Mouse (Mus musculus) embryonic facial prominence, embryonic 14.5 days (tissue): ENCODE results near the gene Ddias. TPM values are rescaled to one million over a fixed set of nuclear protein-coding genes. Genes with fewer than 3 reads are reported as not detected.

Source experiments
- ATAC-seq: fragments of 200-750 bp; cut with Nextera tagmentation; 2 replicates; pipeline ENCODE4 v1.8.0; 2017; ENCODE audit warnings: low read depth, moderate number of reproducible peaks, moderate TSS enrichment
- DNase-seq: peaks from one replicate; pipeline ENCODE4 v3.0.0-alpha.2; 2015; ENCODE audit warnings: low spot score
- H3K27ac ChIP-seq: fragments of 300-500 bp; sonication (generic); replicated peaks from 2 replicates; pipeline ENCODE4 v1.5.1; 2014; ENCODE audit warnings: low read depth, mild to moderate bottlenecking, low read length, moderate library complexity
- H3K27me3 ChIP-seq: fragments of 300-500 bp; sonication (generic); replicated peaks from 2 replicates; pipeline ENCODE4 v1.6.1; 2014; ENCODE audit warnings: low read length; ENCODE audit not compliant: control insufficient read depth, insufficient read depth
- H3K36me3 ChIP-seq: fragments of 300-500 bp; sonication (generic); 2 replicates; pipeline ENCODE4 v1.6.1; 2014; ENCODE audit warnings: low read length, mixed read lengths; ENCODE audit not compliant: control insufficient read depth, insufficient read depth
- H3K4me1 ChIP-seq: fragments of 300-500 bp; sonication (generic); 2 replicates; pipeline ENCODE4 v1.6.1; 2014; ENCODE audit warnings: antibody characterized with exemption, low read length; ENCODE audit not compliant: control insufficient read depth, insufficient read depth
- H3K4me2 ChIP-seq: fragments of 300-500 bp; sonication (generic); 2 replicates; pipeline ENCODE4 v1.6.1; 2014; ENCODE audit warnings: low read depth, mild to moderate bottlenecking, low read length, moderate library complexity, mixed read lengths
- H3K4me3 ChIP-seq: fragments of 300-500 bp; sonication (generic); 2 replicates; pipeline ENCODE4 v1.5.1; 2014; ENCODE audit warnings: low read depth, mild to moderate bottlenecking, low read length
- H3K9ac ChIP-seq: fragments of 300-500 bp; sonication (generic); 2 replicates; pipeline ENCODE4 v1.6.1; 2014; ENCODE audit warnings: low read depth, mild to moderate bottlenecking, low read length, moderate library complexity, mixed read lengths
- H3K9me3 ChIP-seq: fragments of 300-500 bp; sonication (generic); 2 replicates; pipeline ENCODE4 v1.6.1; 2016; ENCODE audit warnings: low read length; ENCODE audit not compliant: control insufficient read depth
- WGBS: fragments of 180-500 bp; shearing (Covaris S2); extraction: QIAGEN DNeasy Blood & Tissue Kit; methylation state at CpG from one replicate; pipeline ENCODE4 v1.1.7; 2014; 5-methylcytosine and 5-hydroxymethylcytosine counted together
- polyA plus RNA-seq: library from polyadenylated mRNA; unstranded; fragments of >200 nt; fragmentation: Nextera tagmentation; extraction: Ambion mirVana; gene quantifications from 2 replicates; pipeline ENCODE4 v1.2.1, GENCODE M21; 2014

Ddias gene
- polyA plus RNA-seq, 1 experiment from 2014 or later = 10.9 TPM

GRCm38 (mm10) chr7:92890618-92891230 is 16.7 kb upstream of the Ddias start:
- H3K4me3 ChIP-seq = no peak overlapping the region
- no peak overlapping the region for H3K27ac ChIP-seq
- no peak overlapping the region for H3K4me2 ChIP-seq
- ATAC-seq (no peak), DNase-seq (no peak)
- no peaks in the 10 kb centered on the region for H3K4me1 ChIP-seq
- peaks cover 8% of the 10 kb centered on the region for H3K9me3 ChIP-seq
- H3K9ac ChIP-seq = no peak overlapping the region
- H3K36me3 ChIP-seq = 0 out of 2 replicates have a peak, but pooled peaks cover 4% of the 10 kb centered on the region
- 18% methylated on average over 4 of the region's 4 CpGs for WGBS
- H3K27me3 ChIP-seq = no peaks in the 10 kb centered on the region

GRCm38 (mm10) chr7:92890211-92890610 is 16.2 kb upstream of the Ddias start:
- no peak for ATAC-seq
- peaks cover 8% of the 10 kb centered on the region for H3K9me3 ChIP-seq
- no peak overlapping the region for H3K27ac ChIP-seq
- H3K36me3 ChIP-seq = 0 out of 2 replicates have a peak, but pooled peaks cover 4% of the 10 kb centered on the region
- no peaks in the 10 kb centered on the region for H3K4me1 ChIP-seq
- H3K4me2 ChIP-seq = no peak overlapping the region
- no peak overlapping the region for H3K4me3 ChIP-seq
- WGBS = 9% methylated on average over 1 of the region's 1 CpGs
- DNase-seq = no peak
- no peaks in the 10 kb centered on the region for H3K27me3 ChIP-seq
- no peak overlapping the region for H3K9ac ChIP-seq

DNA sequence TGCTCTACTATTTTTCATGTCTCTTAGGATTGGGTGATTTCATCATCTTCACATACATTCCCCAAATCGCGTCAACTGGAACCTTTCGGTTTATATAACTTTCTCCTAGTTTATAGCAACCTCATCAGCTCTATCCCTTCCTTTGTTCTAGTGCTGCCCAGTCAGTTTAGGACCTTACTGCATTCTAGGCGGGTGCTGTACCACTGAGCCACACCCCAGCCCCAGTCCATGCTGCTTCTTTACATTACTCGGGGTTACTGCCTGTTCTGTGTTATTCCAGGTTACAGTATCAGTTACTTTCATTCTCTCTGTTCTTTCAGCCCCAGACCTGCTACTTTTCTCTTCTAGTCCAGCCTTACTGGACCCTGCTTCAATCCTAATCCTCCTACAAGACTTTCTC is 13.2 kb upstream of the Ddias start:
- Histone ChIP-seq H3K27me3 (no peaks in the 10 kb centered on the region), H3K4me3 (no peak overlapping the region), H3K9ac (no peak overlapping the region), H3K4me1 (no peaks in the 10 kb centered on the region), H3K27ac (no peak overlapping the region), H3K4me2 (no peak overlapping the region), H3K9me3 (peaks cover 3% of the 10 kb centered on the region), H3K36me3 (0 out of 2 replicates have a peak, but pooled peaks cover 4% of the 10 kb centered on the region)
- 93% methylated on average over 5 of the region's 5 CpGs for WGBS
- ATAC-seq (no peak), DNase-seq (no peak)

DNA sequence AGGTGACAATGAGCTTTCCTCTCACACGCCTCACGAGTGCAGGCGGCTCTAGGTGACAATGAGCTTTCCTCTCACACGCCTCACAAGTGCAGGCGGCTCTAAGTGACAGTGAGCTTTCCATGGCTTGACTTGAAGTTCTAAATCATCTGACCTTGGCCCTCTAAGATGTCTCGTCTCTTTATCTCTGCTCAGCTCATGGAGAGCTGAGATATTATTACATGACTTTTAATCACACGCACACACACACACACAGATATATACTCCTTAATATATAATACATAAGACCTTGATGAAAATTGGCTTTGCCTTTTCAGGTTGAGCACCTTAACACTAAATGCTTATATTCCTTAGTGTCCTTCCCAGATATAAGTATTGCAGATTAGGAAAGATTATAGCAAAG is 12.8 kb upstream of the Ddias start:
- no peak for DNase-seq
- WGBS = 85% methylated on average over 7 of the region's 7 CpGs
- no peak overlapping the region for H3K27ac ChIP-seq

GRCm38 (mm10) chr7:92884998-92885660 is 11.1 kb upstream of the Ddias start:
- no peak overlapping the region for H3K27ac ChIP-seq

More for the DNA sequence above, 12.8 kb upstream of the Ddias start:
- no peak overlapping the region for H3K4me2 ChIP-seq
- H3K9me3 ChIP-seq = no peaks in the 10 kb centered on the region
- H3K4me3 ChIP-seq = no peak overlapping the region
- H3K27me3 ChIP-seq = no peaks in the 10 kb centered on the region
- no peak overlapping the region for H3K9ac ChIP-seq
- H3K36me3 ChIP-seq = 0 out of 2 replicates have a peak, but pooled peaks cover 4% of the 10 kb centered on the region
- no peak for ATAC-seq
- H3K4me1 ChIP-seq = no peaks in the 10 kb centered on the region

GRCm38 (mm10) chr7:92883850-92884716 is 10.0 kb upstream of the Ddias start:
- WGBS = 88% methylated on average over 9 of the region's 9 CpGs
- ATAC-seq (no peak), DNase-seq (no peak)
- no peak overlapping the region for H3K9ac ChIP-seq
- no peak overlapping the region for H3K27ac ChIP-seq
- H3K9me3 ChIP-seq = no peaks in the 10 kb centered on the region
- H3K27me3 ChIP-seq = no peaks in the 10 kb centered on the region
- H3K4me2 ChIP-seq = no peak overlapping the region
- H3K4me3 ChIP-seq = no peak overlapping the region
- H3K36me3 ChIP-seq = 0 out of 2 replicates have a peak, but pooled peaks cover 4% of the 10 kb centered on the region
- no peaks in the 10 kb centered on the region for H3K4me1 ChIP-seq

More at GRCm38 (mm10) chr7:92884998-92885660, 11.1 kb upstream of the Ddias start:
- ATAC-seq = no peak
- no peak overlapping the region for H3K4me3 ChIP-seq
- no peaks in the 10 kb centered on the region for H3K9me3 ChIP-seq
- H3K4me1 ChIP-seq = no peaks in the 10 kb centered on the region
- no peaks in the 10 kb centered on the region for H3K27me3 ChIP-seq
- H3K36me3 ChIP-seq = 0 out of 2 replicates have a peak, but pooled peaks cover 4% of the 10 kb centered on the region
- H3K9ac ChIP-seq = no peak overlapping the region
- WGBS = 81% methylated on average over 6 of the region's 6 CpGs
- no peak for DNase-seq
- no peak overlapping the region for H3K4me2 ChIP-seq

DNA sequence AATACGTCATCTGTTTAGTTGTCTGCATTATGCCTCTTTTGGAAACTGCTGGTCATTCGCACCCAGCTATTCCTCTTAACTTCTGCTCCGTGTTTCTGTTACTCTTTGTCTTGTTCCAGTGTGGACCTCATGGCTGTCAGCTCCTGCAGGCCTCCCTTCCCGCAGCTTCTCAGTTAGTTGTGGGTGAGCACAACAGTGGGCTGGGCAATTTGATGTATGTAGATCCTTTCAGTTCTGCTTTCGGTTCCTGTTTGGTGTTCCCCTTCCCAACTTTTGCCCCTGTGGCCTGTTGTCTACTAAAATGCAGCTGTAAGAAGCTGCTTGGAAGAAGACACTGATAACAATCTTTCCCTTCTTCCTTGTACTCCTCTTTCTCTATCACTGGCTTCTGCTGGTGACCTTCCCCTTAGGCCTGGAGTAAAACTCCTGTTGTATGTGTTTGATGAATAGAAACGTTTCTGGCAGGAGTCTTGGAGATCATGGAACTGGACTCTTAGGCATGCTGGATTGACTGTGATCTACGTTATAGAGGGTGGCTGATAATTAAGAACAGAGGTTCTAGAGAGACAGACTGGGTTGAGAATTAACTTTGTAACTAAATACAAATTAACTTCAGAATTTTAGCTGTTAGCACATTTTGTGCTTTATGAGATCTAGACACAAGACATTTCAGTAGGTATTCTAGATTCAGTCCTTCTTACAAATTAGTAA is 4.7 kb upstream of the Ddias start:
- no peak for DNase-seq

DNA sequence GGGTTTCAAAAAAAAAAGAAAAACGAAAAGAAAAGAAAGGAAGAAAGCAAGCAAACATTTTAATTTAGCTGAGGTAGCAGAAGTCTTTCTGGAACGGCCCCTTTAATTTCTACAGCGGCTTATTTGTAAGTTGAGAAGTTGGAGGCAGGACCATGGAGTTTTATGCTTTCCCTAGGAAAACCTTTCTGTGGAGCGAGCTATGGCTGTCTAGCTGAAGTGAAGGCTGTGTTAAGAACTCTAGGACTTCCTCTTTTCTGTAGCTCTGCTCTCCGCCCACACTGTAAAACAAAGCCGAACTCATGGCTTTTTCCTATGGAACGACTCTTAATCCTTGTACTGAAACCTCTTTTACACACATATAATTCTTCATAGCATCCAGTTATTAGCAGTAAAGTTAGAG is 2.5 kb upstream of the Ddias start:
- ATAC-seq = no peak
- Histone ChIP-seq H3K9ac (peak overlapping the region; percentile 22), H3K36me3 (no peaks in the 10 kb centered on the region), H3K4me3 (peak overlapping the region; percentile 47), H3K27me3 (no peaks in the 10 kb centered on the region), H3K4me1 (0 out of 2 replicates have a peak, but pooled peaks cover 6% of the 10 kb centered on the region), H3K9me3 (no peaks in the 10 kb centered on the region), H3K4me2 (peak overlapping the region; percentile 69), H3K27ac (peak overlapping the region; percentile 74)
- peak; percentile 84 for DNase-seq
- 12% methylated on average over 7 of the region's 7 CpGs for WGBS

More for the DNA sequence above, 4.7 kb upstream of the Ddias start:
- 0 out of 2 replicates have a peak, but pooled peaks cover 6% of the 10 kb centered on the region for H3K4me1 ChIP-seq
- H3K36me3 ChIP-seq = no peaks in the 10 kb centered on the region
- no peaks in the 10 kb centered on the region for H3K9me3 ChIP-seq
- no peak overlapping the region for H3K27ac ChIP-seq
- peak overlapping the region; percentile 7; the same call in 1 of the 2 replicates for H3K4me2 ChIP-seq
- 75% methylated on average over 7 of the region's 7 CpGs for WGBS
- no peak for ATAC-seq
- no peaks in the 10 kb centered on the region for H3K27me3 ChIP-seq
- no peak overlapping the region for H3K4me3 ChIP-seq
- no peak overlapping the region for H3K9ac ChIP-seq
